Mouse (Mus musculus): Measurements from ENCODE around the gene Rhbdd2. TPM values are rescaled to one million over a fixed set of nuclear protein-coding genes. Genes with fewer than 3 reads are reported as not detected.

Rhbdd2 gene
- polyA plus RNA-seq, 1 experiment from 2014 or later, result 44.8 TPM

- H3K4me2 ChIP-seq (replicated peaks; ENCODE audit: low read depth), result no peak overlapping the region
- no peaks in the 10 kb centered on the region for H3K4me1 ChIP-seq (replicated peaks; ENCODE audit: control insufficient read depth, insufficient read depth)
- H3K27me3 ChIP-seq (ENCODE audit: control insufficient read depth, insufficient read depth, low read length), result no peaks in the 10 kb centered on the region
- no peak for ATAC-seq (ENCODE audit: low FRiP score, low TSS enrichment)
- WGBS, result 76% methylated on average over 9 of the region's 9 CpGs
- no peak overlapping the region for H3K4me3 ChIP-seq (ENCODE audit: low read depth, low read length)
- no peak for DNase-seq (ENCODE audit: low spot score)
- no peaks in the 10 kb centered on the region for H3K36me3 ChIP-seq (ENCODE audit: control insufficient read depth, insufficient read depth, low read length)
- H3K9ac ChIP-seq (ENCODE audit: low read length), result no peak overlapping the region
- TF ChIP-seq CTCF (IDR thresholded peaks at IDR 0.05; ENCODE audit: low read depth), result no peak
- TF ChIP-seq EP300 (optimal IDR thresholded peaks at IDR 0.05), result no peak
- H3K27ac ChIP-seq (replicated peaks), result no peak overlapping the region
- H3K9me3 ChIP-seq (ENCODE audit: control insufficient read depth, low read length), result no peaks in the 10 kb centered on the region
Observed at GRCm38 (mm10) chr5:135648461-135649308, 16.3 kb downstream of the Rhbdd2 start.

DNA sequence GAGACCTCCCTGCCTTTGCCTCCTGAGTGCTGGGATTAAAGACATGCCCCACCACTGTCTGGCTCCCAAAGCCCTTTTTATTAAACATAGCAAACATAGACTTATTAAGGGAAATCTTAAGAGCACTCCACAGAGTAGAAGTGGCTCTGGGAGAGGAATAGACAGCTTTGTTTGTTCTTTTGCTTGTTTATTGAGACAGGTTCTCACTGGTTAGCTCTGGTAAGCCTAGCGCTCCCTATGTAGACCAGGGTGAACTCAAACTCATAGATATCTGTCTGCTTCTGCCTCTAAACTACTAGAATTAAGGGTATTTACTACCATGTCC is 16.9 kb downstream of the Rhbdd2 start:
- no peak for ATAC-seq (ENCODE audit: low FRiP score, low TSS enrichment)
- 77% methylated on average over 1 of the region's 1 CpGs for WGBS
- Histone ChIP-seq H3K4me3 (ENCODE audit: low read depth, low read length) (no peak overlapping the region), H3K27me3 (ENCODE audit: control insufficient read depth, insufficient read depth, low read length) (no peaks in the 10 kb centered on the region), H3K36me3 (ENCODE audit: control insufficient read depth, insufficient read depth, low read length) (no peaks in the 10 kb centered on the region), H3K9me3 (ENCODE audit: control insufficient read depth, low read length) (no peaks in the 10 kb centered on the region), H3K27ac (replicated peaks) (no peak overlapping the region), H3K4me1 (replicated peaks; ENCODE audit: control insufficient read depth, insufficient read depth) (no peaks in the 10 kb centered on the region), H3K9ac (ENCODE audit: low read length) (no peak overlapping the region), H3K4me2 (replicated peaks; ENCODE audit: low read depth) (no peak overlapping the region)
- DNase-seq (ENCODE audit: low spot score), result no peak
- no peak for TF ChIP-seq EP300 (optimal IDR thresholded peaks at IDR 0.05)
- no peak for TF ChIP-seq CTCF (IDR thresholded peaks at IDR 0.05; ENCODE audit: low read depth)

GRCm38 (mm10) chr5:135651536-135651935 is 19.1 kb downstream of the Rhbdd2 start:
- H3K27me3 ChIP-seq (ENCODE audit: control insufficient read depth, insufficient read depth, low read length), result no peaks in the 10 kb centered on the region

DNA sequence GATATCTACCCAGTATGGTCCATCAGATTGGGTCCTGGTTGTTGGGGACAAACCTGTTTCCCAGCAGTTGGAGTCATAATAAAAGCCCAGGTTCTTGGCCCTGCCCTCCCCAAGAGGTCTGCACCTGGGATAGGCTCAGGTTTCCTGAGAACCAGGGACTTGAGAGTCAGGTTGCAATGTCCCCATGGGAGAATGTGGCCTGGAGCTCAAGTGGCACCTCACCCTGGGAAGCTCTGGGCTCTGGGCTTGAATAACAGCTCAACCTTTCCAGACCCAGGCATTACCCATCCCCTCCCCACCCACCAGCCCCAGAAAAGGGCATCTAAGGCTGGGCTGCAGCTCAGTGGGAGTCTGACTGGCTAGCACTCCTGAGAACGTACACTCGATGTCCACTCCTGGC is 20.8 kb downstream of the Rhbdd2 start:
- no peak overlapping the region for H3K4me2 ChIP-seq (replicated peaks; ENCODE audit: low read depth)
- no peak overlapping the region for H3K4me3 ChIP-seq (ENCODE audit: low read depth, low read length)
- no peaks in the 10 kb centered on the region for H3K4me1 ChIP-seq (replicated peaks; ENCODE audit: control insufficient read depth, insufficient read depth)
- no peak for ATAC-seq (ENCODE audit: low FRiP score, low TSS enrichment)
- DNase-seq (ENCODE audit: low spot score), result peak; percentile 14
- TF ChIP-seq EP300 (optimal IDR thresholded peaks at IDR 0.05) (no peak), CTCF (IDR thresholded peaks at IDR 0.05; ENCODE audit: low read depth) (no peak)
- H3K27ac ChIP-seq (replicated peaks), result no peak overlapping the region
- 59% methylated on average over 2 of the region's 2 CpGs for WGBS
- no peaks in the 10 kb centered on the region for H3K36me3 ChIP-seq (ENCODE audit: control insufficient read depth, insufficient read depth, low read length)
- no peaks in the 10 kb centered on the region for H3K9me3 ChIP-seq (ENCODE audit: control insufficient read depth, low read length)
- H3K9ac ChIP-seq (ENCODE audit: low read length), result no peak overlapping the region
- no peaks in the 10 kb centered on the region for H3K27me3 ChIP-seq (ENCODE audit: control insufficient read depth, insufficient read depth, low read length)

More at GRCm38 (mm10) chr5:135651536-135651935, 19.1 kb downstream of the Rhbdd2 start:
- Histone ChIP-seq H3K4me3 (ENCODE audit: low read depth, low read length) (no peak overlapping the region), H3K27ac (replicated peaks) (no peak overlapping the region), H3K4me1 (replicated peaks; ENCODE audit: control insufficient read depth, insufficient read depth) (no peaks in the 10 kb centered on the region), H3K4me2 (replicated peaks; ENCODE audit: low read depth) (no peak overlapping the region), H3K9ac (ENCODE audit: low read length) (no peak overlapping the region), H3K9me3 (ENCODE audit: control insufficient read depth, low read length) (no peaks in the 10 kb centered on the region), H3K36me3 (ENCODE audit: control insufficient read depth, insufficient read depth, low read length) (no peaks in the 10 kb centered on the region)
- 74% methylated on average over 3 of the region's 3 CpGs for WGBS
- ATAC-seq (ENCODE audit: low FRiP score, low TSS enrichment), result peak; percentile 47
- TF ChIP-seq CTCF (IDR thresholded peaks at IDR 0.05; ENCODE audit: low read depth) (no peak), EP300 (optimal IDR thresholded peaks at IDR 0.05) (no peak)
- DNase-seq (ENCODE audit: low spot score), result peak; percentile 56

- Histone ChIP-seq H3K9me3 (ENCODE audit: control insufficient read depth, low read length) (no peaks in the 10 kb centered on the region), H3K27me3 (ENCODE audit: control insufficient read depth, insufficient read depth, low read length) (no peaks in the 10 kb centered on the region), H3K9ac (ENCODE audit: low read length) (no peak overlapping the region), H3K4me1 (replicated peaks; ENCODE audit: control insufficient read depth, insufficient read depth) (no peaks in the 10 kb centered on the region), H3K4me2 (replicated peaks; ENCODE audit: low read depth) (no peak overlapping the region), H3K4me3 (ENCODE audit: low read depth, low read length) (no peak overlapping the region), H3K36me3 (ENCODE audit: control insufficient read depth, insufficient read depth, low read length) (no peaks in the 10 kb centered on the region), H3K27ac (replicated peaks) (no peak overlapping the region)
- no peak for TF ChIP-seq EP300 (optimal IDR thresholded peaks at IDR 0.05)
- TF ChIP-seq CTCF (IDR thresholded peaks at IDR 0.05; ENCODE audit: low read depth), result no peak
- WGBS, result 66% methylated on average over 5 of the region's 5 CpGs
- no peak for DNase-seq (ENCODE audit: low spot score)
- no peak for ATAC-seq (ENCODE audit: low FRiP score, low TSS enrichment)
Observed at GRCm38 (mm10) chr5:135656046-135656445, 23.6 kb downstream of the Rhbdd2 start.

DNA sequence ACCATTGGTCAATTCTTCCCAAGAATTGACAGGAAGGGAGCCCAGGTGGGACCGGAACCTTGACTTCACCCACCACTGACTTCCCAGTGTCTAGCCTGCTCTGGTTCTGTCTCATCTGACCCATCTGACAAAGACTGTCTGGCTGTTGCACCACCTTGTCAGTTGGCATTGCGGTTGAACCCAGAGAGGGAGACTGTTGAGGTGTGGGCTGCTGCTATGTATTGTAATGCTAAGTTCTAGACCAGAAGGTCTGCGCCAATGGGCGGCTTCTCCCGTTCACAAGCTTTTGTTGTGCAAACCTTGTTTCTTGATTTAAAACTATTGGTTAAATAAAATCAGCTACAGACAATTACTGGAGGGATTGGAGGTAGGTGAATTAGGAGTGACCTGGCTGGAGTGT is 24.7 kb downstream of the Rhbdd2 start:
- Histone ChIP-seq H3K4me2 (replicated peaks; ENCODE audit: low read depth) (no peak overlapping the region), H3K9ac (ENCODE audit: low read length) (no peak overlapping the region), H3K27ac (replicated peaks) (no peak overlapping the region), H3K9me3 (ENCODE audit: control insufficient read depth, low read length) (no peaks in the 10 kb centered on the region), H3K36me3 (ENCODE audit: control insufficient read depth, insufficient read depth, low read length) (no peaks in the 10 kb centered on the region), H3K27me3 (ENCODE audit: control insufficient read depth, insufficient read depth, low read length) (no peaks in the 10 kb centered on the region), H3K4me1 (replicated peaks; ENCODE audit: control insufficient read depth, insufficient read depth) (no peaks in the 10 kb centered on the region), H3K4me3 (ENCODE audit: low read depth, low read length) (no peak overlapping the region)
- no peak for ATAC-seq (ENCODE audit: low FRiP score, low TSS enrichment)
- 87% methylated on average over 5 of the region's 5 CpGs for WGBS
- no peak for TF ChIP-seq EP300 (optimal IDR thresholded peaks at IDR 0.05)
- DNase-seq (ENCODE audit: low spot score), result no peak

All from stomach, postnatal 0 days (tissue).